Mouse (Mus musculus) testis, adult 2 months (tissue): ENCODE measurements around the gene 3100002H09Rik.

Experiments used
- CTCF ChIP-seq: fragments of 200-500 bp; IDR thresholded peaks from 2 replicates; pipeline ENCODE4 v1.5.1; 2012; ENCODE audit warnings: low read depth, mild to moderate bottlenecking, inconsistent platforms, low read length, moderate library complexity; ENCODE audit not compliant: control insufficient read depth, insufficient read depth, insufficient replicate concordance
- POLR2A ChIP-seq: fragments of 200-500 bp; IDR thresholded peaks from 2 replicates; pipeline ENCODE4 v1.6.1; 2012; ENCODE audit warnings: low read depth, mild to moderate bottlenecking, inconsistent platforms, low read length, moderate library complexity; ENCODE audit not compliant: control insufficient read depth

GRCm38 (mm10) chr4:124626836-124627235, 16.2 kb upstream of the 3100002H09Rik start:
- TF ChIP-seq CTCF (no peak), POLR2A (no peak)
